Mouse (Mus musculus) embryonic facial prominence, embryonic 15.5 days (tissue): Measurements from ENCODE around the gene Cttn. TPM values are rescaled to one million over a fixed set of nuclear protein-coding genes. Genes with fewer than 3 reads are reported as not detected.

ENCODE experiments used
- ATAC-seq: fragments of 200-750 bp; cut with Nextera tagmentation; 2 replicates; pipeline ENCODE4 v1.8.0; 2017; ENCODE audit warnings: low read depth, moderate TSS enrichment; ENCODE audit not compliant: insufficient number of reproducible peaks, low FRiP score, low TSS enrichment
- H3K27ac ChIP-seq: fragments of 300-500 bp; sonication (generic); replicated peaks from 2 replicates; pipeline ENCODE4 v1.5.1; 2015; ENCODE audit warnings: mild to moderate bottlenecking, inconsistent platforms
- H3K27me3 ChIP-seq: fragments of 300-500 bp; sonication (generic); 2 replicates; pipeline ENCODE4 v1.6.1; 2015; ENCODE audit warnings: inconsistent platforms
- H3K36me3 ChIP-seq: fragments of 300-500 bp; sonication (generic); 2 replicates; pipeline ENCODE4 v1.6.1; 2015; ENCODE audit warnings: mild to moderate bottlenecking, inconsistent platforms
- H3K4me1 ChIP-seq: fragments of 300-500 bp; sonication (generic); 2 replicates; pipeline ENCODE4 v1.6.1; 2015; ENCODE audit warnings: inconsistent platforms
- H3K4me2 ChIP-seq: fragments of 300-500 bp; sonication (generic); replicated peaks from 2 replicates; pipeline ENCODE4 v1.6.1; 2015; ENCODE audit warnings: mild to moderate bottlenecking, inconsistent platforms
- H3K4me3 ChIP-seq: fragments of 300-500 bp; sonication (generic); replicated peaks from 2 replicates; pipeline ENCODE4 v1.5.1; 2015; ENCODE audit warnings: mild to moderate bottlenecking, inconsistent platforms
- H3K9ac ChIP-seq: fragments of 300-500 bp; sonication (generic); 2 replicates; pipeline ENCODE4 v1.6.1; 2015; ENCODE audit warnings: inconsistent platforms
- H3K9me3 ChIP-seq: fragments of 300-500 bp; sonication (generic); replicated peaks from 2 replicates; pipeline ENCODE4 v1.6.1; 2016; ENCODE audit warnings: inconsistent platforms
- WGBS: fragments of 180-500 bp; shearing (Covaris S2); methylation state at CpG from one replicate; pipeline ENCODE4 v1.1.7; 2015; 5-methylcytosine and 5-hydroxymethylcytosine counted together
- polyA plus RNA-seq: library from polyadenylated mRNA; unstranded; fragments of >200 nt; fragmentation: Nextera tagmentation; extraction: Ambion mirVana; gene quantifications from 2 replicates; pipeline ENCODE4 v1.2.1, GENCODE M21; 2015

Cttn gene
- polyA plus RNA-seq, 1 experiment from 2014 or later: 172 TPM

- 90% methylated on average over 2 of the region's 2 CpGs for WGBS
- no peak for ATAC-seq
- no peak overlapping the region for H3K27ac ChIP-seq
- no peaks in the 10 kb centered on the region for H3K36me3 ChIP-seq
- no peak overlapping the region for H3K9ac ChIP-seq
- H3K9me3 ChIP-seq: no peaks in the 10 kb centered on the region
- no peak overlapping the region for H3K4me3 ChIP-seq
- H3K4me2 ChIP-seq: no peak overlapping the region
- H3K27me3 ChIP-seq: no peaks in the 10 kb centered on the region
- no peaks in the 10 kb centered on the region for H3K4me1 ChIP-seq
These were observed 81.1 kb downstream of the Cttn start for GRCm38 (mm10) chr7:144389704-144390103.

- no peaks in the 10 kb centered on the region for H3K9me3 ChIP-seq
- H3K4me1 ChIP-seq: no peaks in the 10 kb centered on the region
- H3K9ac ChIP-seq: no peak overlapping the region
- no peak overlapping the region for H3K4me3 ChIP-seq
- H3K36me3 ChIP-seq: no peaks in the 10 kb centered on the region
- no peaks in the 10 kb centered on the region for H3K27me3 ChIP-seq
- no peak for ATAC-seq
- no peak overlapping the region for H3K27ac ChIP-seq
- WGBS: 84% methylated on average over 6 of the region's 6 CpGs
- H3K4me2 ChIP-seq: no peak overlapping the region
These were observed 83.3 kb downstream of the Cttn start for GRCm38 (mm10) chr7:144387537-144387936.

Other genes with a start within 250 kb of the Cttn start
- 41.2 and 42.3 TPM in 2 replicates for gene Ppfia1, start 82.7 kb upstream of the Cttn start, polyA plus RNA-seq
- 9.7 and 10.6 TPM in 2 replicates for gene Fadd, start 111.5 kb upstream of the Cttn start, polyA plus RNA-seq